Mouse (Mus musculus): ENCODE data around the gene Ergic1.

GRCm38 (mm10) chr17:26611328-26611727 is 50.0 kb downstream of the Ergic1 start:
- TF ChIP-seq CTCF (IDR thresholded peaks at IDR 0.05; ENCODE audit: borderline replicate concordance, extremely low read depth, insufficient read depth, insufficient read length) (no peak), POLR2A (IDR thresholded peaks at IDR 0.05; ENCODE audit: borderline replicate concordance, extremely low read depth, insufficient read depth, insufficient read length, poor library complexity, severe bottlenecking) (no peak)

Data from brain, embryonic 14.5 days (tissue).